Mouse (Mus musculus) G1E (cell line): Measurements from ENCODE around the gene Rnasel. TPM values are rescaled to one million over a fixed set of nuclear protein-coding genes. Genes with fewer than 3 reads are reported as not detected.

Experiments used
- ATAC-seq: 2 replicates; pipeline ENCODE4 v1.8.0; 2016; ENCODE audit warnings: mild to moderate bottlenecking; ENCODE audit not compliant: insufficient number of reproducible peaks, poor library complexity, low FRiP score, severe bottlenecking; ENCODE audit errors: extremely low read depth
- DNase-seq: peaks from one replicate; pipeline ENCODE4 v3.0.0; 2012; ENCODE audit warnings: low spot score
- H3K27me3 ChIP-seq: 2 replicates; pipeline ENCODE4 v1.6.1; 2012; ENCODE audit warnings: mild to moderate bottlenecking, low read length, inconsistent platforms; ENCODE audit not compliant: insufficient read depth
- H3K36me3 ChIP-seq: replicated peaks from 2 replicates; pipeline ENCODE3; 2012; ENCODE audit warnings: mild to moderate bottlenecking, inconsistent platforms
- H3K4me1 ChIP-seq: 2 replicates; pipeline ENCODE4 v1.6.1; 2012; ENCODE audit warnings: low read depth, low read length, inconsistent platforms, mixed read lengths; ENCODE audit not compliant: insufficient read depth
- H3K4me3 ChIP-seq: 2 replicates; pipeline ENCODE4 v1.5.1; 2012; ENCODE audit warnings: low read depth, mild to moderate bottlenecking, inconsistent platforms, low read length, moderate library complexity, mixed read lengths
- H3K9me3 ChIP-seq: replicated peaks from 2 replicates; pipeline ENCODE4 v1.6.1; 2012; ENCODE audit warnings: inconsistent platforms
- CTCF ChIP-seq: IDR thresholded peaks from 2 replicates; pipeline ENCODE4 v1.5.1; 2012; ENCODE audit warnings: low read depth, low read length, inconsistent platforms, mixed read lengths
- GATA1 ChIP-seq: IDR thresholded peaks from 2 replicates; pipeline ENCODE4 v1.6.1; 2012; ENCODE audit warnings: borderline replicate concordance, low read length, inconsistent platforms, mixed read lengths
- GATA2 ChIP-seq: IDR thresholded peaks from 2 replicates; pipeline ENCODE4 v1.6.1; 2012; ENCODE audit warnings: low read depth, low read length, inconsistent platforms, borderline replicate concordance
- POLR2AphosphoS5 ChIP-seq: IDR thresholded peaks from 2 replicates; pipeline ENCODE4 v1.6.1; 2012; ENCODE audit warnings: low read depth, low read length, inconsistent platforms; ENCODE audit not compliant: insufficient replicate concordance
- TAL1 ChIP-seq: conservative IDR thresholded peaks from 2 replicates; pipeline ENCODE4 v1.6.1; 2012; ENCODE audit warnings: low read depth, low read length, inconsistent platforms, mixed read lengths
- polyA plus RNA-seq: library from polyadenylated mRNA; stranded (reverse); fragments of >175 nt; gene quantifications from 2 replicates; pipeline ENCODE4 v1.2.3, GENCODE M21; 2012
- total RNA-seq, 2 experiments: library from RNA; stranded (forward) in 1 of 2; stranded (reverse) in 1 of 2; fragments of 200-1000 nt in 1 of 2; fragments of >200 nt in 1 of 2; fragmentation: Nextera tagmentation in 1 of 2; gene quantifications; 2 replicates each; pipeline ENCODE4 v1.2.3; 2014 to 2017

Gene Rnasel
- total and polyA plus RNA-seq, 3 experiments: 4.8 to 144 (median 118) TPM

DNA sequence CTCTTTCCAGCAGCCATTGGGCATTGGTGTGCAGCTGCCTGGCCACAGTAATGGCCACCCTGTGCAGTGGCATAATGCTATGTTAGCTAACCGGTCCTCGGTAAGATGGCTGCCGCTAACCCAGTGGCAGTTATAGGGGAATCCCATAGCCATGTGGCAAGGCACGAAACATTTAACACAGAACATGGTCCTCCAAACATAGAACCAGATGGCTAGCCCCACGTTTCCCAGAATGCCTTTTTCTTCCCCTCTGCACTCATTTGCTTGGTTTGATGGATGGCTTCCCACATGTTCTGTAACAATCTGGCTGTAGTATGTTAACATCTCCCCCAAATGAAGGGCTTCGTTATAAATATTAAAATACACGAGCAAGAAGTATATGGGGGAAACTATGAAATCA lies 27.0 kb downstream of the Rnasel start:
- H3K4me3 ChIP-seq: no peak overlapping the region
- no peaks in the 10 kb centered on the region for H3K4me1 ChIP-seq
- H3K27me3 ChIP-seq: 0 out of 2 replicates have a peak, but pooled peaks cover 5% of the 10 kb centered on the region
- no peaks in the 10 kb centered on the region for H3K9me3 ChIP-seq
- ATAC-seq: no peak
- TF ChIP-seq TAL1 (no peak), CTCF (no peak), GATA2 (no peak), GATA1 (no peak), POLR2AphosphoS5 (no peak)
- H3K36me3 ChIP-seq: no peaks in the 10 kb centered on the region
- DNase-seq: no peak

DNA sequence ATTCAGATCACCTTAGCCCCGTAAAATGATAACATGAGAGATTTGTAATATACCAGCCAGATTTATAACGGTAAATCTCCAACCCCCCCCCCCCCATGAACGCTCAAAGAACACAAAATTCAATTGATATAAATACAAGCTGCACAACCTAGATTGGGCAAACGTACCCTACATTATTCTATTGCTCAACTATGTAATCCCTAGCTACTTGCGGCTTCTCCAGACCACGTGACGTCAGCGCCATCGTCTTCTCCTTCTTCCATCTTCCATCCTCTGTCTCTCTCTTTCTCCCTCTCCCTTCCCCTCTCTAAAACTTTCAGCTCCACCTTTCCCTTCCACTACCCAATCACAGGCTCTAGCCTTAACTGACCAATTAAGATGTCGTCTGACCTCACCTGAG lies 29.0 kb downstream of the Rnasel start:
- no peak overlapping the region for H3K4me3 ChIP-seq
- ATAC-seq: no peak
- no peaks in the 10 kb centered on the region for H3K4me1 ChIP-seq
- TF ChIP-seq GATA1 (no peak), CTCF (no peak), GATA2 (no peak)
- H3K27me3 ChIP-seq: no peaks in the 10 kb centered on the region
- no peaks in the 10 kb centered on the region for H3K36me3 ChIP-seq
- H3K9me3 ChIP-seq: no peaks in the 10 kb centered on the region
- DNase-seq: no peak

DNA sequence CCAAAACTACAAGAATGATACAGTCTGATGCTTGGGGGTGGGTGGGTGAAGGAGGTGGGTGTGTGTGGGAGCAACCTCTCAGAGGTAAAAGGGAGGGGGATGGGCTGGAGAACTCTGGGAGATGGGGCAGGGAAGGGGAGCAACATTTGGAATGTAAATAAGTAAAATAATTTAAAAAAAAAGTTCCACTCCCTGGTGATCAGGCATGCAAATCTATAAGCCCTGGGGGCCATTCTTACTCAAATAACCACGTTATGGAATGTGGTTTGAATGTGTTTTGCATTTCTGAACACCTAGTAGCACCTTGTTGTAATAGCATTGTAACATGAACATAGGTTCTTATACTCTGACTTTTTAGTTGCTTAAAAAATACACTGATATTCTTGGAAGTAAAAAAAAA lies 34.1 kb downstream of the Rnasel start:
- no peaks in the 10 kb centered on the region for H3K36me3 ChIP-seq
- no peaks in the 10 kb centered on the region for H3K9me3 ChIP-seq
- no peaks in the 10 kb centered on the region; the same call in 1 of the 2 replicates for H3K4me1 ChIP-seq
- H3K4me3 ChIP-seq: no peak overlapping the region
- DNase-seq: no peak
- H3K27me3 ChIP-seq: no peaks in the 10 kb centered on the region
- TF ChIP-seq GATA2: no peak
- no peak for TF ChIP-seq POLR2AphosphoS5
- ATAC-seq: no peak

DNA sequence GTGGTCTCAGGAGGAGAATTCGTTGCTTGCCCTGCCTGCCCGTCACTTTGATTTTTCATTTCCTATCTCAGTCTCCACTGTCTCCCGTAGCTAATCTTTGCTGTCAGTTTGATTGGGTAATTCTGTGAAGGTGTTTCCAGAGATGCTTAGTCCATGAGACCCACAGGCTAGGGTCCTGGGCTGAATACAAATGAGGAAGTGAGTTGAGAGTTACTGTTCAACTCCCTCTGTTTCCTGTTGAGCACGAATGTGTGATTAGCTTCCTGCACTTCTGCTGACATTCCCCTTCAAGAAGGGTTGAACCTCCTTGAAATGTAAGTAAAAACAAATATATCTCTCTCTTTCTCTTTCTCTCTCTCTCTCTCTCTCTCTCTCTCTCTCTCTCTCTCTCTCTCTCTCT lies 36.4 kb downstream of the Rnasel start:
- no peak overlapping the region for H3K4me3 ChIP-seq
- no peaks in the 10 kb centered on the region for H3K36me3 ChIP-seq
- no peak for DNase-seq
- no peaks in the 10 kb centered on the region for H3K9me3 ChIP-seq
- no peaks in the 10 kb centered on the region; the same call in 1 of the 2 replicates for H3K4me1 ChIP-seq
- ATAC-seq: no peak
- no peaks in the 10 kb centered on the region for H3K27me3 ChIP-seq
- TF ChIP-seq POLR2AphosphoS5 (no peak), TAL1 (no peak), GATA2 (no peak), GATA1 (no peak), CTCF (no peak)

DNA sequence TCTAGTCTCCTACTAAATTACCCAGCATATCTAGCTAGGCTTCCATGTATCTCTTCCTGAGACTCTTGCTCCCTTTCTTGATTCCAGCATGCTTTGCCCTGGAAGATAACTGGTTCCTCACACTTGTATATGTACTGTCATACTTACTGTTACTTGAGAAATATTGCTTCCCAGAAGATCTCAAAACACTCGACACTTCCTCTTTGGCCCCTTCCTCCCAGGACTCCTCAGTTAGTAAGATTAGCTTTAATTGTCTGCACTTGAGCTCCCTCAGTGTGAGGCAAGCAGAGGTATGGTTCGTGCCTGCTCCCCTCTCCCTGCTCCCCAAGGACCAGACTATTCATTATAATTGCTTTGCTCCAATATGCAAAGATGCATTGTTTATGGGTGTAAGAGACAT lies 41.5 kb downstream of the Rnasel start:
- ATAC-seq: no peak
- H3K27me3 ChIP-seq: no peaks in the 10 kb centered on the region

DNA sequence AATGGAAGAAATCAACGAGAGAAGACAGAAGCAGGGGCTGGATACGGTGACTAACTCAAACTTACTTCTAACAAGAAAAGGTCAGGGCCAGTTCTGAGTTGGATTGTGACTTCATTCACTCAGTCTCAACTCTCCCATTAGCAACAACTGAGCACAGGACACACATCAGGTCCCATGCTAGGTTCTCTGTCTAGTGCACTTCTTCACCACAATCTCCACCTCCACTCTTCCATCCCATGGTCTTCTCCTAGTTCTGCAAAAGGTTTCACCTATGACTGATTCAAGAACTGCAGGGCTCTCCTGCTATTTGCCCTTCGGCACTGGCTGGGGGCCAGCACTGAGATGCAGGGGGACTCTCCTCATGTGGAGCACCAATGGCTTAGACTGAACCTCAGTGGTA lies 45.0 kb downstream of the Rnasel start:
- DNase-seq (no peak), ATAC-seq (no peak)
- no peaks in the 10 kb centered on the region for H3K4me1 ChIP-seq
- H3K36me3 ChIP-seq: no peaks in the 10 kb centered on the region
- no peaks in the 10 kb centered on the region for H3K9me3 ChIP-seq
- TF ChIP-seq TAL1 (no peak), CTCF (no peak), POLR2AphosphoS5 (no peak), GATA1 (no peak), GATA2 (no peak)
- H3K4me3 ChIP-seq: no peak overlapping the region
- H3K27me3 ChIP-seq: no peaks in the 10 kb centered on the region

More for the DNA sequence above, 41.5 kb downstream of the Rnasel start:
- no peaks in the 10 kb centered on the region for H3K9me3 ChIP-seq
- H3K36me3 ChIP-seq: no peaks in the 10 kb centered on the region
- no peaks in the 10 kb centered on the region for H3K4me1 ChIP-seq
- H3K4me3 ChIP-seq: no peak overlapping the region
- no peak for TF ChIP-seq GATA2
- no peak for DNase-seq

DNA sequence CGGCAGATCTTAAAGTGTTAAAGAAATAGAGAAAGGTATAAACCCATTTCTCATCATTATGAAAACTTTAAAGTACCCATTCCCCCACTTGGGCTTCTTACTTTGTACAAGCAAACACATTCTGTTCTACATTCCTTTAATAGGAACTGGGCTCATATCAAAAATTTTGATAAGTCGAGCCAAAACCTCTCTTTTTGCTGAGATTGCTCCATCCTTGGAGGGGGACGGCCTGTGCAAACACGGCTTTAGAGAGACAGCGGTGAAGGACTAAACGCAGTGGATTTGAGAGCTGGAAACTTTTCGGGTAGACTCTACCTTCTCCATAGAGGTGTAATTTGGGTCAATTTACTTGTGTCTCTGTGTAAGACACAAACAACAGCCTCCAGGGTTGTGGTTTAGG lies 53.5 kb downstream of the Rnasel start:
- H3K27me3 ChIP-seq: peaks cover 2% of the 10 kb centered on the region; the same call in 1 of the 2 replicates
- TF ChIP-seq POLR2AphosphoS5 (no peak), GATA2 (no peak), TAL1 (no peak), GATA1 (no peak), CTCF (no peak)
- DNase-seq: no peak
- no peak for ATAC-seq
- no peak overlapping the region for H3K4me3 ChIP-seq
- no peaks in the 10 kb centered on the region for H3K9me3 ChIP-seq
- no peaks in the 10 kb centered on the region for H3K4me1 ChIP-seq
- no peaks in the 10 kb centered on the region for H3K36me3 ChIP-seq

DNA sequence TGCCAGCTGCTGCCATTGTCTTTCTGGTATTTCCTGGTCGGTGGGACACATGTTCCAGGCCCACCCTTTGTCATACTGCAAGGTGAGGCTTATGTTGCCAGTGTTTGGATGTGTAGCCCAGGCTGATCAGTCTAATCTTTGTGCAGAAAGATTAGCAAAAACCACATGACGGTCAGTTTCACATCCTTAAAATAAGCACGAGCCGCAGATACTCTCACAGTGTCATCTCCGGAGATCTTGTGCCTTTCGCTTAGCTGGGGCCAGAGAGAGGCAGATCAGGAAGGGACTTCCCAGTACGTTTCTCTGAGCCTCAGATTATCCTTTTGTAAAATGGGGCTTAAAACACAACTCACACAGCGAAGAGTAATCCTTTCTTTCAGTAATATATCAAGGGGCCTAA lies 54.3 kb downstream of the Rnasel start:
- no peaks in the 10 kb centered on the region for H3K9me3 ChIP-seq
- peaks cover 2% of the 10 kb centered on the region; the same call in 1 of the 2 replicates for H3K27me3 ChIP-seq
- ATAC-seq: no peak
- no peak overlapping the region for H3K4me3 ChIP-seq
- no peaks in the 10 kb centered on the region for H3K4me1 ChIP-seq
- H3K36me3 ChIP-seq: no peaks in the 10 kb centered on the region
- no peak for TF ChIP-seq POLR2AphosphoS5
- no peak for TF ChIP-seq GATA1
- TF ChIP-seq CTCF: no peak
- TF ChIP-seq TAL1: no peak
- TF ChIP-seq GATA2: no peak
- no peak for DNase-seq
